Mouse (Mus musculus): ENCODE results near the gene Ago1. TPM values are rescaled to one million over a fixed set of nuclear protein-coding genes. Genes with fewer than 3 reads are reported as not detected.

Gene Ago1
- 10 to 100 TPM; 16.8 to 17.0 TPM for total RNA-seq (2021)
- long read RNA-seq, experiment 1, partial matches to known transcripts: 0 of 8 reads
- long read RNA-seq, experiment 1, other reads (novel, unspliced or antisense): 8 of 8 reads
- long read RNA-seq, experiment 2, partial matches to known transcripts: 0 of 4 reads
- long read RNA-seq, experiment 2, other reads (novel, unspliced or antisense): 4 of 4 reads

- peak; percentile 95 to 97 for DNase-seq (ENCODE audit: low spot score in 2 of 2)
Observed at GRCm38 (mm10) chr4:126468285-126468901, at the start of gene Ago1. TSS of gene Ago1 (minus strand) at chr4:126468583.

- no peak for DNase-seq (ENCODE audit: low spot score in 2 of 2)
Observed at GRCm38 (mm10) chr4:126512308-126513066, 44.1 kb upstream of the Ago1 start.

GRCm38 (mm10) chr4:126511013-126511412 lies 42.6 kb upstream of the Ago1 start:
- no peak for DNase-seq (ENCODE audit: low spot score in 2 of 2)

GRCm38 (mm10) chr4:126509072-126509471 lies 40.7 kb upstream of the Ago1 start:
- DNase-seq (ENCODE audit: low spot score in 2 of 2): no peak

GRCm38 (mm10) chr4:126508110-126508899 lies 39.9 kb upstream of the Ago1 start:
- no peak for DNase-seq (ENCODE audit: low spot score in 2 of 2)

- DNase-seq (ENCODE audit: low spot score in 2 of 2): no peak
Observed at GRCm38 (mm10) chr4:126502977-126503309, 34.6 kb upstream of the Ago1 start.

- DNase-seq (ENCODE audit: low spot score in 2 of 2): no peak
Observed at GRCm38 (mm10) chr4:126502141-126502976, 34.0 kb upstream of the Ago1 start.

- no peak for DNase-seq (ENCODE audit: low spot score in 2 of 2)
Observed at GRCm38 (mm10) chr4:126498601-126499000, 30.2 kb upstream of the Ago1 start.

GRCm38 (mm10) chr4:126496963-126497362 lies 28.6 kb upstream of the Ago1 start:
- no peak for DNase-seq (ENCODE audit: low spot score in 2 of 2)

- DNase-seq (ENCODE audit: low spot score in 2 of 2): no peak
Observed at GRCm38 (mm10) chr4:126495942-126496790, 27.8 kb upstream of the Ago1 start.

GRCm38 (mm10) chr4:126495453-126495852 lies 27.1 kb upstream of the Ago1 start:
- DNase-seq (ENCODE audit: low spot score in 2 of 2): no peak

- DNase-seq (ENCODE audit: low spot score in 2 of 2): no peak
Observed at GRCm38 (mm10) chr4:126493416-126493815, 25.0 kb upstream of the Ago1 start.

GRCm38 (mm10) chr4:126491977-126492376 lies 23.6 kb upstream of the Ago1 start:
- DNase-seq (ENCODE audit: low spot score in 2 of 2): no peak

GRCm38 (mm10) chr4:126490726-126491125 lies 22.3 kb upstream of the Ago1 start:
- no peak for DNase-seq (ENCODE audit: low spot score in 2 of 2)

GRCm38 (mm10) chr4:126489811-126490210 lies 21.4 kb upstream of the Ago1 start:
- no peak for DNase-seq (ENCODE audit: low spot score in 2 of 2)

- DNase-seq (ENCODE audit: low spot score in 2 of 2): no peak
Observed at GRCm38 (mm10) chr4:126486217-126486616, 17.8 kb upstream of the Ago1 start.

GRCm38 (mm10) chr4:126485065-126485464 lies 16.7 kb upstream of the Ago1 start:
- no peak for DNase-seq (ENCODE audit: low spot score in 2 of 2)

- no peak for DNase-seq (ENCODE audit: low spot score in 2 of 2)
Observed at GRCm38 (mm10) chr4:126483874-126484273, 15.5 kb upstream of the Ago1 start.

GRCm38 (mm10) chr4:126482951-126483350 lies 14.6 kb upstream of the Ago1 start:
- DNase-seq (ENCODE audit: low spot score in 2 of 2): no peak

GRCm38 (mm10) chr4:126481461-126481860 lies 13.1 kb upstream of the Ago1 start:
- DNase-seq (ENCODE audit: low spot score in 2 of 2): no peak
